Mouse (Mus musculus): ENCODE results near the gene Cryba2. TPM values are rescaled to one million over a fixed set of nuclear protein-coding genes. Genes with fewer than 3 reads are reported as not detected.

Cryba2 gene
- polyA plus RNA-seq, 1 experiment from 2014 or later: not detected

DNA sequence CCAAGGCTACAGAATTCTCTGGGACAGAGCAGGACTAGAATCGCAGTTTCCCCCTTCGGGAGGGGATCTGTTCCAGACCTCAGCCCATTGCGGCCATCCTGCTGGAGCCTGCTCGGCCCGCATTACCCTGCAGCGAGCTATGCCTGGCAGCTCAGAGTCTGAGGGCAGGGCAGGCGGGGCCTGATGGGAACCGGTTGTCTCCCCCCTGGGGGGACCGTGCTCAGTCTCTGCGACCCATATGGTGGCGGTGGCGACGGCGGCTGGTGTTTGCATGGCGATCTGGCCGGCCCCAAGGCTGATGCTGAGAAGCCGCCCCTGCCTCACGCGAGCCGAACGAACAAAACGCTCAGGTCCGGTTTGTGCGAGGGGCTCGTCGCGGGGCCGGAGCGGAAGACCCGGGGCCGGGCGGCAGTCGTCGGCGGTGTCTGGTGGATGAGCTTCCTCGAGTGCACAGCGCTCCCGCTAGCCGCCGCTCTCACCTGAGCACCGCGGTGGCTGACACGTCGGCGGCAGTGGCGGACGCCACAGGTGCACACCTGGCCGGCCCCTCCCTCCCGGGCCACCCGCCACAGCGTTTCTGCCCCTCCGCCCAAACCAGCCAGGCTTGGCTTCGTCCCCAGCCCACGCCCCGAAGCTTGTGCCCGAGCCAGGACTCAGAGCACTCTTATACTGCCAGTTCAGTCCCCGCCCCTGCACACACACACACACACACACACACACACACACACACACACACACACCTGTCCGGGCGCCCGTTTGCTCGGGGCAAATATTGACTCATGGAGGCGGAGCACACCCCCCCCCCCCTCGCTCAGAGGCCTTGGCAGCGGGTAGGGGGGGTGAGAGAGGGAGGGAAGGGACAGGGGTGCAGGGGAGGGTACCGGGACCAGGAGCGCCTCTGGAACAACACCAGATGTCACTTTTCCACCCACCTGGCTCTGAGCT is 7.7 kb upstream of the Cryba2 start:
- H3K4me1 ChIP-seq: peaks cover 18% of the 10 kb centered on the region
- H3K4me3 ChIP-seq: peak overlapping the region; percentile 37
- H3K27me3 ChIP-seq: peaks cover 99% of the 10 kb centered on the region
- under 1% methylated on average over 61 of the region's 66 CpGs for WGBS
- no peak overlapping the region for H3K27ac ChIP-seq
- H3K4me2 ChIP-seq: peak overlapping the region; percentile 66
- H3K9ac ChIP-seq: peak overlapping the region; percentile 54; the same call in 1 of the 2 replicates
- H3K9me3 ChIP-seq: no peaks in the 10 kb centered on the region
- ATAC-seq (ENCODE audit: insufficient number of reproducible peaks, insufficient read depth, low FRiP score, low TSS enrichment, low read depth): no peak
- no peaks in the 10 kb centered on the region for H3K36me3 ChIP-seq

DNA sequence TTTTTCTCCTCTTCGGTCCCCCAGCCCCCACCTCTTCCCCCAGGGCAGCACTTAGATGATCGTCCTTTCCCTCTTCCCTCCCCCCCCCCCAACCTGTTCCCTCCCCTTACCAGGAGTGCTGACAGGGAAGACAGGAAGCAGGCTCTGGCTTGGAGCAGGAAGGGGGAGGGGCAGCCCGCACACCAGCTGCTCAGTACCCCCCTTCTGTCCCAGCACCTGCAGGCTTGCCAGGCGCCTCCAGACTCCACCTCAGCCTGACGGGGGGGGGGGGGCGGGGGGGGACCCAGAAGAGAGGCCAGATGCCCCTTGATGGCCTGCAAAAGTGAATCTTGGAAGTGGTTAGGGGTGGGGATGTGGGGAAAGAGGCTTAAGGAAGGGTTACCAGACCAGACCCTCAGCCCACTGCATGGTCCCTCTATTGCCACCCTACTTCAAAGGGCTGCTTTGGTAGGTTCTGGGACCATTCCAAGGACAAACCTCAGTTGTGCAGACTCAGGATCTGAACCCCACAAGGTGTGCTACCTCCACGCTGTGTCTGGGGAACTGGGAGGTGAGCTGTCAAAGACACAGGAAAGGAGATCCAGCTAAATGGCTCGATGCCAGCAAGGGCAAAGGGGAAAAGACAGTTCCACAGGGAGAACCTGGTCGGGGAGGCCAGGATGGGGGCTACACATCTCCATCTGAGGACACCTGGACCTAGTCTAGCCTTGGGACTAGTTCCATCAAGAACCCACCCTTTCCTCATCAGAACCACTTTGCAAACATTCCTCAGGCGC is 5.9 kb upstream of the Cryba2 start:
- ATAC-seq (ENCODE audit: insufficient number of reproducible peaks, insufficient read depth, low FRiP score, low TSS enrichment, low read depth): no peak
- H3K4me2 ChIP-seq: no peak overlapping the region
- 8% methylated on average over 8 of the region's 10 CpGs for WGBS
- no peak overlapping the region for H3K4me3 ChIP-seq
- no peak overlapping the region for H3K9ac ChIP-seq
- no peak overlapping the region for H3K27ac ChIP-seq
- no peaks in the 10 kb centered on the region for H3K36me3 ChIP-seq
- peaks cover 18% of the 10 kb centered on the region for H3K4me1 ChIP-seq
- no peaks in the 10 kb centered on the region for H3K9me3 ChIP-seq
- H3K27me3 ChIP-seq: peaks cover 100% of the 10 kb centered on the region

DNA sequence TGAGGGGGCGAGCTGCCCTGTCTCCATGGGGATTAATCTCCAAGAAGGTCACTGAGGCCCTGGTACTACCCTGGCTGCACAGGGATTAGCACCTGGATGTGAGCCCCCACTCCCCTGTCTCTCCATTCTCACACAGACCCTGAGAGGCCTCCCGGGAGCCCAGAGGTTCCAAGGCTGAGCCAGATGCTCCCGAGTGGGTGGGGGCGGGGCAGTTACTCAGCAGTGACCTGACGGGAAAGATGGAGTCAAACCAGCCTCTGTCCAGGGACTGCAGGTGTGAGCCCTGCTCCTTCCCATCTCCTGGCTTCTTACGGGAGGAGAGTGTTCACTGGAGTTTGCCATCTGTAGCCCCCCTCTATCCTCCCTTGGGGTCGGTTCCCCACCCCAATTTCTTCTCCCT is 5.0 kb upstream of the Cryba2 start:
- Histone ChIP-seq H3K4me2 (no peak overlapping the region), H3K27ac (no peak overlapping the region), H3K27me3 (peaks cover 100% of the 10 kb centered on the region), H3K9me3 (no peaks in the 10 kb centered on the region), H3K4me1 (peaks cover 19% of the 10 kb centered on the region), H3K9ac (no peak overlapping the region), H3K4me3 (no peak overlapping the region), H3K36me3 (no peaks in the 10 kb centered on the region)
- WGBS: 1% methylated on average over 7 of the region's 7 CpGs
- ATAC-seq (ENCODE audit: insufficient number of reproducible peaks, insufficient read depth, low FRiP score, low TSS enrichment, low read depth): no peak

DNA sequence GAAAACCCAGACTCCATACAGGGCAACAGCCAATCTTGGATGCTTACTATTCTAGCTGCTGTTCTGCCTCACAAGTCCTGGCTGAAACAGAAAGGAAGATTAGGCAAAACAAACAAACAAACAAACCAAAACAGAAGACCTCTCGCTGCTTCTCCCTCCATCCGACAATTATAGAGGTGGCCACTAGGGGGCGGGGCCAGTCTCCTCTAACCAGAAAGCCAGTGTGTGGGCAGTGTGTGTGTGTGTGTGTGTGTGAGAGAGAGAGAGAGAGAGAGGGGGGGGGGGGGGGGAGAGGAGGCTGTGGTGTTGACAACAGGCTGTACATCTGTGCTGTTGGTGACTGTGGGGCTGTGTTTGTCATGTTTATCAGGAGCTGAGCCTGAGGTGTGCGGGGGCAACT is 2.0 kb upstream of the Cryba2 start:
- no peak overlapping the region for H3K4me3 ChIP-seq
- H3K9me3 ChIP-seq: no peaks in the 10 kb centered on the region
- H3K4me2 ChIP-seq: no peak overlapping the region
- peaks cover 100% of the 10 kb centered on the region for H3K27me3 ChIP-seq
- 17% methylated on average over 4 of the region's 4 CpGs for WGBS
- H3K4me1 ChIP-seq: peaks cover 11% of the 10 kb centered on the region
- no peak overlapping the region for H3K9ac ChIP-seq
- no peak for ATAC-seq (ENCODE audit: insufficient number of reproducible peaks, insufficient read depth, low FRiP score, low TSS enrichment, low read depth)
- H3K36me3 ChIP-seq: no peaks in the 10 kb centered on the region
- H3K27ac ChIP-seq: no peak overlapping the region

DNA sequence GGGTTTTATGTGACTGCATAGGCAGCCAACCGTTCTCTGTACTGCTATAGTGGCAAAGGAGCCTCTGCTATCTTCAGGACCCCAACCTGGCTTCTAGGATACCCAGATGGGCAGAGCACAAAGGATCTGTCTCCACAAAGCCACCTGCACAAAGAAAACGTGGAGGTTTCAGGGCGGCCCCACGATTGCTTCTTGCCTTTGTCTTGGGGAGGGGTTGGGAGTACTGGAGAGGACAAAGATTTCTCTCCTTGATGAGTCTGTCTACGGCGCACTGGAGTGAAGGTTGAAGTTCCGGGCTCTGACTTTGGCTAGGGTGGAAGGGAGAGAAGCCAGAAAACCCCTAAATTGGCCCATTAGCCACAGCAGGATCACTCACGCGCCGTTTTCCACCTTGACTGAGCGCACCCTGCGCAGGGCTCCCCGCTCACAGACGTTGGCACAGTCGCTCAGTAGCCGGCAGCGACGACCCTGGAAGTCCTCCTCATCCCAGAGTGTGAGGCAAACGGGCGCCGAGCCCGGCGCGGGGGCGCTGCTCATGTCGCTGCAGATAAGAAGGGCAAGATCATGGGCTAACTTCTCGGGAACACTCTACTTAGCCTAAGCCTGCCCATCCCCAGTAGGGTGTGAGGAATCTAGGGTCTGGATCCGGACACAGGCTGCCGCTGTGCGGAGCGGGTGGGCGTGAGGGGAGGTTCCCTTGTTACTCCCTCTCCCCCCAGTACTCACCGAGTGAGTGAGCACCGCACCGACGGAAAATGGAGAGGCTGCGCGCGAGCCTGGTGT is 401 bp downstream of the Cryba2 start:
- 2% methylated on average over 39 of the region's 39 CpGs for WGBS
- Histone ChIP-seq H3K4me2 (peak overlapping the region; percentile 18), H3K9me3 (no peaks in the 10 kb centered on the region), H3K36me3 (no peaks in the 10 kb centered on the region), H3K27ac (no peak overlapping the region), H3K9ac (no peak overlapping the region), H3K4me1 (peaks cover 5% of the 10 kb centered on the region), H3K4me3 (no peak overlapping the region), H3K27me3 (peaks cover 99% of the 10 kb centered on the region)
- 0 out of 2 replicates have a peak, but pooled peaks have one; percentile 43 for ATAC-seq (ENCODE audit: insufficient number of reproducible peaks, insufficient read depth, low FRiP score, low TSS enrichment, low read depth)

DNA sequence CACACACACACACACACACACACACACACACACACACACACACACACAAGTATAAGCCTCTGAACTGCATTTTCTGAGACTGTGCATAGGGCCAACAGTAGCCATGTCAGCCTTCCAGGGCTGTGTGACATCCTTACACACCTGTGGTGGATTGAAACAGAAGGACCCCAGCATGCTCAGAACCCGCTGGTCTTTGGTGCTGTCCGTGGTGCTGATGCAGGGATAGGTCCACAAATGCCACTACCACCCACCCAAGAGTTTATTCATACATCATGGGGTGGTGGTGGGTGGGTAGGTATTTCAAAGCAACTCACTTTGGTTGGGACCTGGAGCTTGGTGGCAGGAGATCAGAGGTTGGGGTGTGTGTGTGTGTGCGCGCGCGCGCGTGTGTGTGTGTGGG is 1.4 kb downstream of the Cryba2 start:
- no peaks in the 10 kb centered on the region for H3K9me3 ChIP-seq
- H3K4me1 ChIP-seq: peaks cover 5% of the 10 kb centered on the region; the same call in 1 of the 2 replicates
- no peaks in the 10 kb centered on the region for H3K36me3 ChIP-seq
- H3K27ac ChIP-seq: no peak overlapping the region
- H3K4me2 ChIP-seq: no peak overlapping the region
- no peak overlapping the region for H3K4me3 ChIP-seq
- 4% methylated on average over 5 of the region's 8 CpGs for whole genome bisulfite sequencing
- H3K27me3 ChIP-seq: peaks cover 99% of the 10 kb centered on the region
- ATAC-seq (ENCODE audit: insufficient number of reproducible peaks, insufficient read depth, low FRiP score, low TSS enrichment, low read depth): no peak
- H3K9ac ChIP-seq: no peak overlapping the region

DNA sequence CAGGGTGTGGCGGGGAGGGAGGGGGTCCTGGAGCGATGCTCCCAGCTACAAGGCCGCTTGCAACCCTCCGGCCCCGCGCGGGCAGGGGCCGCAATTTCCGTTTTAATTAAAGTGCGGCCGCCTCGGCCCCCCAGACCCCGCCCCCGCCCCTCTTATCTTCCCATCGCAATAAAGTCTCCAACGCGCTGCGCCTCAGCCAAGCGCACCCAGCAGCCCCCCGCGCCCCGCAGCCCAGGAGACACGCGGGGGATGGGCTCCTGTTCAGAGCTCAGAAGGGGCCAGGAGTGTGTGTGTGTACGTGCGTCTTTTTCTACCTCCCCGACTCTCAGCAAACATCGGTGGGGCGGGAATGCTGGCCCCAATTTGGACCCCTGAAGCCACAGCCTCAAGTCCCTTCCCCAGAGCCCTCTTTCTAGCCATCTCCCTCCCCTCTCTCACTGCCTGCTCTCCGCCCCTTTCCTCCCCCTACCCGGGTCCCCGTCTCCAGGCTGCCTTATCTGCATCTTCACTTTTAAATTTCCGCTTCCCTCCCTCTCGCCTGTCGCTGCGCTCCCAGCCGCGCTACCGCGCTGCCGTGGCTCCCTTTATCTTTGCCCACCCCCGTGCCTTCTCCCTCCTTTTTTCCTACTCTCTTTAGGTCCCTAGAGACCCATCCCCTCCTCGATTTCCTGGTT is 7.4 kb downstream of the Cryba2 start, which contains the start of gene Fev:
Gene Fev, minus strand, starts transcription at position 51 of the 674 bp plus-strand sequence.
- Histone ChIP-seq H3K4me2 (peak within 1 kb of the TSS; percentile 49), H3K36me3 (no peaks in the 10 kb centered on the region), H3K27ac (no peak within 1 kb of the TSS), H3K9ac (no peak within 1 kb of the TSS), H3K9me3 (no peaks in the 10 kb centered on the region), H3K27me3 (peaks cover 99% of the 10 kb centered on the region), H3K4me1 (peaks cover 28% of the 10 kb centered on the region), H3K4me3 (peak within 1 kb of the TSS; percentile 29)
- WGBS: under 1% methylated on average over 42 of the region's 43 CpGs
- ATAC-seq (ENCODE audit: insufficient number of reproducible peaks, insufficient read depth, low FRiP score, low TSS enrichment, low read depth): no peak

DNA sequence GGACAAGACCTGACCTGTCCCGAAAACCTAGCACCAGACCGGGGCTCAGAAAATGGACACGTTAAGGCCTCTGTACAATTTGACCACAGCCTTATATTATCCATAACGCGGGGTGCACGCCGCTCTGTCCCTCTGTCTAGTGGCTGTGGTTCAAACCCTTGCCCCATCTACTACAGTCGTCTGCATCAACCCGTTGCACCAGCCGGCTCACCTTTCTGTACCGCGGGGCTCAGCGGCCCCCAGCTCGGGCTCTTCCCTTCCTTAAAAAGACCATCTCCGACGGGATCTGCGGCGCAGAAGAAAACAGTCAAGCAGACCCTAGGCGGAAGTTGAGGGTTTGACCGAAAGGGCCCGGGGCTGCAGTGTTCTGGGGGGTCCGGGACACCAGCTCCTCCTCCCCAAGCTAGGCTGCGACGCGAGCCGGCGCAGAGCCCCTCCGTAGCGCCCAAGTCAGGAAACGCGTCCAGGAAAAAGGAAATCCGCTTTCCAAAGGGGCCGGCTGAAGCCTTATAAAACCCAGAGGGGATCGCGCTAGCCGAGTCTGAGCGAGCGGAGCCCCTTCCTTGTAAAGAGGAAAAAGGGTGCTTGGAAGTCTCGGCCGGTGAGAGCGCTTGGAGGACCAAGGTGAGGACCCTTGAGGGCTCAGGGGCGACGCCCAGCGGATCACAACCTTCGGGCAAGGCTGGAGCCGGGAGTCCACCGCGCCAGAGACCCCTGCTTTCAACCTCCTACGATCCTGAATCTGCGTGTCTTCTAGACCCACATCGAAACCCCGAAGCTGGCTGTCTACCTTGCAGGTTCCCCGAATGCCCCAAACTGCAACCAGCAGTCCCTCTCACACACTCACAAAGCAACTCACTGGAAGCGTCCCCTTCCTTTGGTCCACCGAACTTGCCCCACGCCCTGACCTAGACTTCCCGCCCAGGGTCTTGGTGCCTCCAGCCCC is 8.5 kb downstream of the Cryba2 start:
- H3K4me2 ChIP-seq: peak overlapping the region; percentile 49
- WGBS: under 1% methylated on average over 57 of the region's 57 CpGs
- H3K9ac ChIP-seq: no peak overlapping the region
- H3K27me3 ChIP-seq: peaks cover 97% of the 10 kb centered on the region
- H3K4me1 ChIP-seq: peaks cover 28% of the 10 kb centered on the region
- H3K27ac ChIP-seq: no peak overlapping the region
- no peak for ATAC-seq (ENCODE audit: insufficient number of reproducible peaks, insufficient read depth, low FRiP score, low TSS enrichment, low read depth)
- H3K36me3 ChIP-seq: no peaks in the 10 kb centered on the region
- H3K4me3 ChIP-seq: peak overlapping the region; percentile 29
- H3K9me3 ChIP-seq: no peaks in the 10 kb centered on the region

DNA sequence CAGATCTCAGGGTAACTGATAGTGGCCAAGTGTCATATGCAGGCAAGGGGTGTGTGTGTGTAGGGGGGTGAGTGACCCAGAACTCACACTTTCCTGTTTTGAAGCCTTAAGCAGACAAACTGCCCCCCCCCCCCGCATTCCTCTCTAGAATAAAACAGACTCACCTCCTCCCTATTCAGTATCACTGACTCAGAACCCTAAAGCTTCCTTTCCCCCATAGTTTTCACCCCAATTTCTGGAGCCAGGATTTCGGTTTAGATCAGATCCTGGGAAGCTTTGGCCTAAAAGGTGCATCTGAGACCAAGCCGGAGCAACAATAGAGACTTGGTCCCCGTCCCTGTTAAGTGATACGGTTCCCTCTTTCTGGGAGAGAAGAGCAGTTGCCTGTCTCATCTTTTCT is 9.5 kb downstream of the Cryba2 start:
- Histone ChIP-seq H3K27ac (no peak overlapping the region), H3K9me3 (no peaks in the 10 kb centered on the region), H3K36me3 (no peaks in the 10 kb centered on the region), H3K9ac (no peak overlapping the region), H3K27me3 (peaks cover 99% of the 10 kb centered on the region), H3K4me3 (no peak overlapping the region), H3K4me2 (no peak overlapping the region), H3K4me1 (peaks cover 28% of the 10 kb centered on the region)
- WGBS: 3% methylated on average over 5 of the region's 5 CpGs
- no peak for ATAC-seq (ENCODE audit: insufficient number of reproducible peaks, insufficient read depth, low FRiP score, low TSS enrichment, low read depth)

DNA sequence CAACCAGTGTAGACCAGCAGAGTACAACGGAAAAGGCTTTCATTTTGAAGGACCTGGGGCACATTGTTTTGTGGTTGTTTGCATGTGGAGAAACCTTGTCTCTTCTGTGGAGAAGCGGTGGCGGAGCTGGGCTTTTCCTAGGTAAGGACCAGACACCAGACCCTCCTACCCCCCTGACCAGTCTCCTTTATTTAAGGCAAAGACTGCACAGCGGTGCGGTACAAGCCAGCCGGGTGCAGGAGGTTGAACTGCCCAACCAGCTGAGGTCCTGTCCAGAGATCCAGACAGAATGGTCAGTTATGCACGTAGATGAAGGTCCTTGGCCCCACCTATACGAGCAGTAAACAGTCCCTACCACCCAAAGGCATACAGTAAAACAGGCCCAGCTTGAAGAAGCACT is 10.1 kb downstream of the Cryba2 start:
- H3K9ac ChIP-seq: no peak overlapping the region
- 1% methylated on average over 8 of the region's 8 CpGs for WGBS
- H3K4me2 ChIP-seq: peak overlapping the region; percentile 64

More for the DNA sequence above, 10.1 kb downstream of the Cryba2 start:
- Histone ChIP-seq H3K27me3 (peaks cover 99% of the 10 kb centered on the region), H3K27ac (no peak overlapping the region), H3K9me3 (no peaks in the 10 kb centered on the region), H3K36me3 (no peaks in the 10 kb centered on the region), H3K4me3 (no peak overlapping the region), H3K4me1 (peaks cover 28% of the 10 kb centered on the region)
- ATAC-seq (ENCODE audit: insufficient number of reproducible peaks, insufficient read depth, low FRiP score, low TSS enrichment, low read depth): no peak

All from embryonic facial prominence, embryonic 13.5 days (tissue).